Mouse (Mus musculus) ES-E14 (cell line): ENCODE data around the gene Zfp324. TPM values are rescaled to one million over a fixed set of nuclear protein-coding genes. Genes with fewer than 3 reads are reported as not detected.

Experiments used
- DNase-seq: peaks from one replicate; pipeline ENCODE4 v3.0.0-alpha.2; 2013; ENCODE audit warnings: low read depth, low spot score
- H3K27ac ChIP-seq: 2 replicates; pipeline ENCODE4 v1.5.1; 2012; ENCODE audit warnings: low read depth, mild to moderate bottlenecking, low read length, moderate library complexity, mixed read lengths; ENCODE audit not compliant: poor library complexity, insufficient read depth, severe bottlenecking
- H3K36me3 ChIP-seq: 2 replicates; pipeline ENCODE4 v1.6.1; 2012; ENCODE audit warnings: mild to moderate bottlenecking, low read length, moderate library complexity, mixed read lengths; ENCODE audit not compliant: control insufficient read depth, poor library complexity, insufficient read depth, severe bottlenecking
- H3K4me1 ChIP-seq, 2 experiments: fragments of 150-350 bp in 1 of 2; sonication (generic) in 1 of 2; 2 replicates each; pipeline ENCODE4 v1.6.1; 2012; ENCODE audit warnings: low read length in 2 of 2, mild to moderate bottlenecking in 1 of 2, mixed read lengths in 1 of 2; ENCODE audit not compliant: control insufficient read depth in 2 of 2, insufficient read depth in 2 of 2, poor library complexity in 1 of 2
- H3K4me3 ChIP-seq, 2 experiments: fragments of 150-350 bp in 1 of 2; sonication (generic) in 1 of 2; 2 replicates each; pipeline ENCODE4 v1.5.1; 2012; ENCODE audit warnings: low read length in 2 of 2, low read depth in 1 of 2, mild to moderate bottlenecking in 1 of 2, mixed read lengths in 1 of 2; ENCODE audit not compliant: insufficient read depth in 1 of 2, poor library complexity in 1 of 2, severe bottlenecking in 1 of 2
- H3K9ac ChIP-seq: 2 replicates; pipeline ENCODE4 v1.6.1; 2012; ENCODE audit warnings: low read depth, mild to moderate bottlenecking, low read length, mixed read lengths; ENCODE audit not compliant: poor library complexity, insufficient read depth, severe bottlenecking
- H3K9me3 ChIP-seq: fragments of 150-350 bp; sonication (generic); 2 replicates; pipeline ENCODE4 v1.6.1; 2012; ENCODE audit warnings: low read depth, mild to moderate bottlenecking, low read length; ENCODE audit not compliant: control insufficient read depth, insufficient read depth
- CHD2 ChIP-seq: IDR thresholded peaks from 2 replicates; pipeline ENCODE4 v1.6.1; 2014; ENCODE audit warnings: mild to moderate bottlenecking, low read depth, low read length, inconsistent platforms
- HCFC1 ChIP-seq: IDR thresholded peaks from 2 replicates; pipeline ENCODE4 v1.6.1; 2012; ENCODE audit warnings: low read length, inconsistent platforms, borderline replicate concordance; ENCODE audit not compliant: insufficient read depth
- MAFK ChIP-seq: IDR thresholded peaks from 2 replicates; pipeline ENCODE4 v1.6.1; 2014; ENCODE audit warnings: mild to moderate bottlenecking, low read depth, low read length, inconsistent platforms; ENCODE audit not compliant: insufficient read depth
- ZC3H11A ChIP-seq: IDR thresholded peaks from 2 replicates; pipeline ENCODE4 v1.6.1; 2012; ENCODE audit warnings: low read depth, mild to moderate bottlenecking, inconsistent platforms, low read length, borderline replicate concordance
- ZNF384 ChIP-seq: IDR thresholded peaks from 2 replicates; pipeline ENCODE4 v1.6.1; 2012; ENCODE audit warnings: low read depth, low read length, inconsistent platforms
- in situ Hi-C, 2 experiments: fragments of 600-800 bp; cut with MboI; formaldehyde crosslinking; loops; one replicate each; pipeline ENCODE4 v1.15.1; 2025; ENCODE audit warnings: low sequenced_read_pairs in 2 of 2, inconsistent platforms in 1 of 2; ENCODE audit not compliant: unreplicated experiment in 2 of 2
- total RNA-seq: library from RNA; depleted of rRNA; stranded (reverse); fragments of 300-350 nt; gene quantifications from 2 replicates; pipeline ENCODE4 v1.2.3, GENCODE M21; 2012

Zfp324 gene
- total RNA-seq, 1 experiment, result 5.6 TPM

GRCm38 (mm10) chr7:12949032-12949871, 16.4 kb upstream of the Zfp324 start:
- TF ChIP-seq CHD2 (no peak), ZC3H11A (no peak), HCFC1 (no peak), ZNF384 (no peak), MAFK (no peak)
- DNase-seq, result peak; percentile 96
- Histone ChIP-seq H3K27ac (peak overlapping the region; percentile 78), H3K9ac (peak overlapping the region; percentile 95), H3K9me3 (no peaks in the 10 kb centered on the region), H3K36me3 (no peaks in the 10 kb centered on the region), H3K4me1 (peaks cover 0 to 3% of the 10 kb centered on the region in 2 experiments; a peak in 1 of 4 replicates), H3K4me3 (peak overlapping the region; percentile 71 to 77)
- in situ Hi-C loops, result no loop called here

DNA sequence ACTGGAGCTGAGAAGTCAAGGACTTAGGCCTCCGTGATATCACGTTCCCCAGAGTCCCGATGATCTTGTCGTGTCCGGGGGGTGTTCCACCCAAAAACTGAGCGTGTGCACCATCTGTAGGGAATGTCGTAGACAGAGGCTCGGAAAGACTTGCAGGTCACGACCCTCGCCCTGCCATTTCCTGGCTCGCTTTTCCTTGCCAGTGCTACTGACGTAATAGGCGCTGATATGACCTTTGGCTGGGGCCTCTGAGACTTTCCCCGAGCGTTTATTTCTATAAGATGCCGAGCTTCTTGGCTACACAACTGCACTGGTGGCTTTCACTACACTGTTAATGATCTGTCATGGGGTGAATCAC, 15.8 kb upstream of the Zfp324 start:
- no peak for DNase-seq
- peak overlapping the region; percentile 55 for H3K27ac ChIP-seq
- H3K9ac ChIP-seq, result peak overlapping the region; percentile 95
- peak overlapping the region; percentile 71 to 77 for H3K4me3 ChIP-seq
- peaks cover 0 to 3% of the 10 kb centered on the region in 2 experiments; a peak in 1 of 4 replicates for H3K4me1 ChIP-seq
- H3K36me3 ChIP-seq, result no peaks in the 10 kb centered on the region
- in situ Hi-C loops, result no loop called here
- TF ChIP-seq ZC3H11A, result no peak
- TF ChIP-seq ZNF384, result no peak
- no peak for TF ChIP-seq MAFK
- TF ChIP-seq CHD2, result no peak
- TF ChIP-seq HCFC1, result no peak
- H3K9me3 ChIP-seq, result no peaks in the 10 kb centered on the region

GRCm38 (mm10) chr7:12954896-12955295, 10.7 kb upstream of the Zfp324 start:
- no peak overlapping the region for H3K4me3 ChIP-seq
- H3K4me1 ChIP-seq, result peaks cover 0 to 7% of the 10 kb centered on the region in 2 experiments; a peak in 2 of 4 replicates
- DNase-seq, result no peak
- H3K9me3 ChIP-seq, result no peaks in the 10 kb centered on the region
- TF ChIP-seq ZNF384 (no peak), MAFK (no peak), ZC3H11A (no peak), HCFC1 (no peak), CHD2 (no peak)
- no peak overlapping the region for H3K9ac ChIP-seq
- H3K27ac ChIP-seq, result no peak overlapping the region
- in situ Hi-C loops, result no loop called here
- H3K36me3 ChIP-seq, result no peaks in the 10 kb centered on the region

GRCm38 (mm10) chr7:12957511-12957910, 8.1 kb upstream of the Zfp324 start:
- Histone ChIP-seq H3K9ac (no peak overlapping the region), H3K36me3 (no peaks in the 10 kb centered on the region), H3K4me3 (no peak overlapping the region), H3K4me1 (peaks cover 2 to 4% of the 10 kb centered on the region in 2 experiments; a peak in 2 of 4 replicates), H3K9me3 (no peaks in the 10 kb centered on the region), H3K27ac (no peak overlapping the region)
- no peak for DNase-seq
- TF ChIP-seq ZC3H11A, result no peak
- no peak for TF ChIP-seq HCFC1
- TF ChIP-seq CHD2, result no peak
- TF ChIP-seq ZNF384, result no peak
- TF ChIP-seq MAFK, result no peak
- in situ Hi-C loops, result no loop called here
